In the genomic region with DNA sequence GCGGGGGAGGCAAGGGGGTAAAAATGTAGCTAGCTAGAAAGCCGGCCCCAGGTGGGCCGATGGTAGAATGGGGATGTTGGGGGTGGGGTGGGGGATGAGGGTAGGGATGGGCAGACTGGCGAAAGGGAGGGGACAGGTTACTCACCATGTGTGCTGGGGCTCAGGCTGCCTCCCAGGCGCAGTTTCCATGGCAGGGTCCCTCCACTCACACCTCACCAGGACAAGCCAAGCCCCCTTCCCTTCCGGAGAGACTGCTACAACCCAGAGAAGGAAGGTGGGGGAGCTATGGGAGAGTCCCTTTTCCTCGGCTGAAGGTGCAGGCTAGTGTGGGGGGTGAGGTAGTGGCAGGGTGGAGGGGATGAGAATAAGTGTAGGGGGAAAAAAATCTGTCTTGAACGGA, we compare ENCODE assay signal across 9 mouse cellular contexts. TPM values are rescaled to one million over a fixed set of nuclear protein-coding genes. Genes with fewer than 3 reads are reported as not detected.
DNase-seq lines count a peak whose midpoint lies in the region; ATAC-seq and TF ChIP-seq lines count a peak whose summit lies in the region.
"Had no signal": no experiment of that assay in that cellular context is flagged by ENCODE, and none has a peak within 500 bp of the region (broad histone marks: within the 10 kb centered on the region; RNA-seq: fewer than 3 reads in every experiment).

No protein-coding gene starts in this region.

- H3K36me3 ChIP-seq in heart, postnatal 0 days (replicated peaks; ENCODE audit: control insufficient read depth, insufficient read depth, low read length) = no peaks in the 10 kb centered on the region
- peaks cover 8% of the 10 kb centered on the region; the same call in 1 of the 2 replicates for H3K36me3 ChIP-seq in forebrain, embryonic 15.5 days
- H3K36me3 ChIP-seq in midbrain, embryonic 13.5 days = peaks cover 10% of the 10 kb centered on the region

- no peak overlapping the region for H3K9ac ChIP-seq in heart, postnatal 0 days (replicated peaks; ENCODE audit: low read depth, low read length)
- peak overlapping the region; percentile 75 for H3K9ac ChIP-seq in forebrain, embryonic 15.5 days (replicated peaks)
- H3K9ac ChIP-seq in midbrain, embryonic 13.5 days (replicated peaks) = peak overlapping the region; percentile 88
- H3K9ac ChIP-seq: liver, embryonic 14.5 days had no signal

- H3K4me1 ChIP-seq in heart, postnatal 0 days (ENCODE audit: control insufficient read depth, insufficient read depth) = peaks cover 13% of the 10 kb centered on the region
- H3K4me1 ChIP-seq in forebrain, embryonic 15.5 days = peaks cover 50% of the 10 kb centered on the region
- H3K4me1 ChIP-seq in midbrain, embryonic 13.5 days (replicated peaks) = peaks cover 59% of the 10 kb centered on the region

- H3K4me3 ChIP-seq in heart, postnatal 0 days (ENCODE audit: low read depth, low read length) = peak overlapping the region; percentile 58
- H3K4me3 ChIP-seq in forebrain, embryonic 15.5 days = peak overlapping the region; percentile 70
- peak overlapping the region; percentile 81 for H3K4me3 ChIP-seq in midbrain, embryonic 13.5 days (replicated peaks)

- DNase-seq in heart, postnatal 0 days (ENCODE audit: low spot score) = no peak
- no peak for DNase-seq in heart, postnatal 4 days
- DNase-seq in cerebellum, adult 9-10 months = peak; percentile 76
- DNase-seq in spleen, postnatal 4 days (ENCODE audit: low spot score in 2 of 2) = no peak
- no peak for DNase-seq in natural killer cell, adult 2 months (ENCODE audit: low spot score in 2 of 2)

- ATAC-seq in heart, postnatal 0 days (ENCODE audit: insufficient read depth, low read depth) = no peak
- ATAC-seq in forebrain, embryonic 15.5 days (replicated peaks) = peak; percentile 44
- ATAC-seq in midbrain, embryonic 13.5 days = peak; percentile 44
- ATAC-seq in granulocyte monocyte progenitor cell, adult 5-6 weeks (replicated peaks; ENCODE audit: poor library complexity, severe bottlenecking) = no peak

- no peaks in the 10 kb centered on the region for H3K9me3 ChIP-seq in heart, postnatal 0 days (replicated peaks; ENCODE audit: control insufficient read depth, low read length)
- H3K9me3 ChIP-seq in forebrain, embryonic 15.5 days = no peaks in the 10 kb centered on the region
- no peaks in the 10 kb centered on the region for H3K9me3 ChIP-seq in midbrain, embryonic 13.5 days

- no peak for TF ChIP-seq CTCF in heart, postnatal 0 days (IDR thresholded peaks at IDR 0.05; ENCODE audit: low read depth)

- peak overlapping the region; percentile 95; the same call in 1 of the 2 replicates for H3K4me2 ChIP-seq in heart, postnatal 0 days (ENCODE audit: low read depth, low read length)
- peak overlapping the region; percentile 82 for H3K4me2 ChIP-seq in forebrain, embryonic 15.5 days (replicated peaks)
- H3K4me2 ChIP-seq in midbrain, embryonic 13.5 days (replicated peaks) = peak overlapping the region; percentile 95

- WGBS in heart, postnatal 0 days = 7% methylated on average over 8 of the region's 8 CpGs
- WGBS in forebrain, embryonic 15.5 days = 0% methylated on average over 8 of the region's 8 CpGs
- 2% methylated on average over 8 of the region's 8 CpGs for WGBS in midbrain, embryonic 13.5 days

- H3K27me3 ChIP-seq in heart, postnatal 0 days (ENCODE audit: control insufficient read depth, insufficient read depth, low read length) = peaks cover 59% of the 10 kb centered on the region
- 0 out of 2 replicates have a peak, but pooled peaks cover 9% of the 10 kb centered on the region for H3K27me3 ChIP-seq in forebrain, embryonic 15.5 days
- H3K27me3 ChIP-seq in midbrain, embryonic 13.5 days = peaks cover 33% of the 10 kb centered on the region

- H3K27ac ChIP-seq in heart, postnatal 0 days (ENCODE audit: low read depth) = no peak overlapping the region
- H3K27ac ChIP-seq in forebrain, embryonic 15.5 days (replicated peaks) = peak overlapping the region; percentile 97
- H3K27ac ChIP-seq in midbrain, embryonic 13.5 days = peak overlapping the region; percentile 93
- H3K27ac ChIP-seq: liver, embryonic 14.5 days had no signal

- TF ChIP-seq EP300 in heart, postnatal 0 days (IDR thresholded peaks at IDR 0.05; ENCODE audit: low read depth) = no peak

RNA-seq across cellular contexts. Expression of gene Jph4, which starts 0.9 kb away (rescaled TPM):
- 0.15 and 0.38 TPM in 2 replicates for total RNA-seq in heart, postnatal 0 days (2014; rRNA removed; ENCODE audit: low replicate concordance)
- 0.03 and 0.10 TPM in 2 replicates for polyA plus RNA-seq in heart, postnatal 0 days (2015; fragmentation: Nextera tagmentation; extraction: Ambion mirVana)
- under 1 TPM; 0.10 to 0.16 TPM for total RNA-seq in heart, postnatal 4 days (2021)
- polyA plus RNA-seq in forebrain, embryonic 15.5 days (2015; fragmentation: Nextera tagmentation; extraction: Ambion mirVana) = 37.4 and 38.3 TPM in 2 replicates
- 18.2 and 19.9 TPM in 2 replicates for polyA plus RNA-seq in midbrain, embryonic 13.5 days (2015; fragmentation: Nextera tagmentation; extraction: Ambion mirVana)
- not detected in 2 replicates for total RNA-seq in granulocyte monocyte progenitor cell, adult 5-6 weeks (2014; fragmentation: Nextera tagmentation)
- total RNA-seq in granulocyte monocyte progenitor cell, adult 5-6 weeks (2017) = not detected in 2 replicates

RNA-seq across cellular contexts. Expression of gene Ap1g2, which starts 9.5 kb away (rescaled TPM):
- 0.93 and 3.9 TPM in 2 replicates for total RNA-seq in heart, postnatal 0 days (2014; rRNA removed; ENCODE audit: low replicate concordance)
- polyA plus RNA-seq in heart, postnatal 0 days (2015; fragmentation: Nextera tagmentation; extraction: Ambion mirVana) = 5.6 and 5.7 TPM in 2 replicates
- total RNA-seq in heart, postnatal 4 days (2021) = 1 to 10 TPM; 3.3 to 5.6 TPM
- 11.4 and 13.0 TPM in 2 replicates for polyA plus RNA-seq in forebrain, embryonic 15.5 days (2015; fragmentation: Nextera tagmentation; extraction: Ambion mirVana)
- 7.9 and 8.2 TPM in 2 replicates for polyA plus RNA-seq in midbrain, embryonic 13.5 days (2015; fragmentation: Nextera tagmentation; extraction: Ambion mirVana)
- total RNA-seq in granulocyte monocyte progenitor cell, adult 5-6 weeks (2014; fragmentation: Nextera tagmentation) = 56.6 and 87.9 TPM in 2 replicates
- total RNA-seq in granulocyte monocyte progenitor cell, adult 5-6 weeks (2017) = 12.4 and 15.1 TPM in 2 replicates

RNA-seq across cellular contexts. Expression of gene Thtpa, which starts 21.3 kb away (rescaled TPM):
- 12.2 and 17.7 TPM in 2 replicates for total RNA-seq in heart, postnatal 0 days (2014; rRNA removed; ENCODE audit: low replicate concordance)
- polyA plus RNA-seq in heart, postnatal 0 days (2015; fragmentation: Nextera tagmentation; extraction: Ambion mirVana) = 13.3 and 13.4 TPM in 2 replicates
- total RNA-seq in heart, postnatal 4 days (2021) = 10 to 100 TPM; 12.2 to 13.2 TPM
- 52.2 and 52.3 TPM in 2 replicates for polyA plus RNA-seq in forebrain, embryonic 15.5 days (2015; fragmentation: Nextera tagmentation; extraction: Ambion mirVana)
- polyA plus RNA-seq in midbrain, embryonic 13.5 days (2015; fragmentation: Nextera tagmentation; extraction: Ambion mirVana) = 32.1 and 35.0 TPM in 2 replicates
- total RNA-seq in granulocyte monocyte progenitor cell, adult 5-6 weeks (2014; fragmentation: Nextera tagmentation) = 11.9 and 16.2 TPM in 2 replicates
- 10.0 and 13.0 TPM in 2 replicates for total RNA-seq in granulocyte monocyte progenitor cell, adult 5-6 weeks (2017)

RNA-seq across cellular contexts. Expression of gene Zfhx2, which starts 23.7 kb away (rescaled TPM):
- 1.8 and 1.9 TPM in 2 replicates for total RNA-seq in heart, postnatal 0 days (2014; rRNA removed; ENCODE audit: low replicate concordance)
- polyA plus RNA-seq in heart, postnatal 0 days (2015; fragmentation: Nextera tagmentation; extraction: Ambion mirVana) = 1.1 and 1.2 TPM in 2 replicates
- 1 to 10 TPM; 2.9 to 3.8 TPM for total RNA-seq in heart, postnatal 4 days (2021)
- polyA plus RNA-seq in forebrain, embryonic 15.5 days (2015; fragmentation: Nextera tagmentation; extraction: Ambion mirVana) = 27.4 and 30.6 TPM in 2 replicates
- polyA plus RNA-seq in midbrain, embryonic 13.5 days (2015; fragmentation: Nextera tagmentation; extraction: Ambion mirVana) = 35.5 and 39.9 TPM in 2 replicates
- 3.0 and 5.2 TPM in 2 replicates for total RNA-seq in granulocyte monocyte progenitor cell, adult 5-6 weeks (2014; fragmentation: Nextera tagmentation)
- 0.26 and 0.82 TPM in 2 replicates for total RNA-seq in granulocyte monocyte progenitor cell, adult 5-6 weeks (2017)

Comparison
In these comparisons a context has a peak if more than half of its experiments do, and no peak if none do; other contexts are left out.
1. ATAC-seq: peak in forebrain, embryonic 15.5 days (single experiment) and midbrain, embryonic 13.5 days (single experiment); none in heart, postnatal 0 days (single experiment) and granulocyte monocyte progenitor cell, adult 5-6 weeks (single experiment).
2. Peak in every context shown above with its lines, with median percentiles within 50 percentile points of each other: H3K4me2 ChIP-seq and H3K4me3 ChIP-seq.